Mouse (Mus musculus) small intestine, adult 2 months (tissue): ENCODE results near the gene Foxp2.

ENCODE experiments used
- CTCF ChIP-seq: fragments of 200-500 bp; IDR thresholded peaks from 2 replicates; pipeline ENCODE4 v1.5.1; 2012; ENCODE audit warnings: low read depth, mild to moderate bottlenecking, control low read depth, inconsistent platforms, low read length, moderate library complexity, mixed read lengths; ENCODE audit not compliant: insufficient replicate concordance, insufficient read length; ENCODE audit errors: extremely low read depth
- POLR2A ChIP-seq: fragments of 200-500 bp; IDR thresholded peaks from 2 replicates; pipeline ENCODE4 v1.6.1; 2012; ENCODE audit warnings: low read depth, mild to moderate bottlenecking, control low read depth, inconsistent platforms, low read length, moderate library complexity

DNA sequence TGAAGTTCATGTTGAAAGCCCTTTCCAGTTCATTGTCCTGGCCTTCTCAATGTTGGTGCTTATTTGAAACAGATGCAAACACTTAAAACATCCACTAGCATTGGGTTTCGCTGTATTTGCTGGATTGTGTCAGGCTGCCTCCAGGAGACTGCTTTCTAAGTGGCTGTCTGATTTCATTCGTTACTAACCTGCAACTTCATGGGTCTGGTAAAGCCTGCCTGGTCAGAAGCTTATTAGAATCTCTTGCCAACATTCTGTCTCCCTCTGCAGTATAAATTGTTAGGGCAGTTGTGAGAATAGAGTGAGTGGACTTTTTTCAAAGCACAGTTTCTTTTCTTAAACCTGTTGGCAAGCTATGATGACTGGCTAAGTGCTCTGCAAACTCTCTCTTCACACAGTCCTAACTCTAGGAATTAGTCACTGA lies 420.4 kb downstream of the Foxp2 start:
- TF ChIP-seq CTCF: no peak
- no peak for TF ChIP-seq POLR2A
